Mouse (Mus musculus) cerebellum, adult 9-10 months (tissue): Measurements from ENCODE around the gene Ednrb.
"Not testable (repeated sequence)": the region's sequence is repeated elsewhere in the genome, so short reads cannot be mapped to it uniquely, and the experiment has no call there.

ENCODE experiments used
- DNase-seq: peaks from one replicate; pipeline ENCODE4 v3.0.0; 2022

The Ednrb gene

GRCm38 (mm10) chr14:103822590-103822989 is 21.6 kb downstream of the Ednrb start:
- DNase-seq = no peak

GRCm38 (mm10) chr14:103816637-103817308 is 27.4 kb downstream of the Ednrb start:
- no peak for DNase-seq

- no peak for DNase-seq
These were observed 28.7 kb downstream of the Ednrb start for GRCm38 (mm10) chr14:103815542-103815941.

GRCm38 (mm10) chr14:103814015-103814691 is 30.0 kb downstream of the Ednrb start:
- DNase-seq = no peak

- no peak for DNase-seq
These were observed 31.0 kb downstream of the Ednrb start for GRCm38 (mm10) chr14:103813246-103813645.

GRCm38 (mm10) chr14:103811291-103811690 is 32.9 kb downstream of the Ednrb start:
- no peak for DNase-seq

- no peak for DNase-seq
These were observed 40.1 kb downstream of the Ednrb start for GRCm38 (mm10) chr14:103803907-103804659.

GRCm38 (mm10) chr14:103797123-103797522 is 47.1 kb downstream of the Ednrb start:
- no peak for DNase-seq

GRCm38 (mm10) chr14:103795591-103795990 is 48.6 kb downstream of the Ednrb start:
- peak; percentile 7 for DNase-seq

- no peak for DNase-seq
These were observed 50.8 kb downstream of the Ednrb start for GRCm38 (mm10) chr14:103793409-103793808.

GRCm38 (mm10) chr14:103792726-103793125 is 51.5 kb downstream of the Ednrb start:
- no peak for DNase-seq

- no peak for DNase-seq
These were observed 56.7 kb downstream of the Ednrb start for GRCm38 (mm10) chr14:103787547-103787946.

- no peak for DNase-seq
These were observed 58.9 kb downstream of the Ednrb start for GRCm38 (mm10) chr14:103785096-103785965.

GRCm38 (mm10) chr14:103780336-103780735 is 63.9 kb downstream of the Ednrb start:
- DNase-seq = not testable (repeated sequence)

- no peak for DNase-seq
These were observed 64.9 kb downstream of the Ednrb start for GRCm38 (mm10) chr14:103779276-103779675.

- peak; percentile 14 for DNase-seq
These were observed 65.6 kb downstream of the Ednrb start for GRCm38 (mm10) chr14:103778533-103779151.

- DNase-seq = peak; percentile 31
These were observed 66.2 kb downstream of the Ednrb start for GRCm38 (mm10) chr14:103778009-103778431.

- DNase-seq = no peak
These were observed 66.8 kb downstream of the Ednrb start for GRCm38 (mm10) chr14:103777386-103777785.

GRCm38 (mm10) chr14:103769319-103770245 is 74.6 kb downstream of the Ednrb start:
- no peak for DNase-seq

- no peak for DNase-seq
These were observed 76.7 kb downstream of the Ednrb start for GRCm38 (mm10) chr14:103767488-103767887.
